7 mouse cellular contexts compared by ENCODE assay signal in genomic region chr17:29489971-29490712, GRCm38 (mm10). TPM values are rescaled to one million over a fixed set of nuclear protein-coding genes. Genes with fewer than 3 reads are reported as not detected.
DNase-seq lines count a peak whose midpoint lies in the region; ATAC-seq lines count a peak whose summit lies in the region.

No protein-coding gene starts in this region.

- H3K36me3 ChIP-seq in embryonic facial prominence, embryonic 11.5 days (replicated peaks; ENCODE audit: control insufficient read depth, insufficient read depth, low read depth, low read length): no peaks in the 10 kb centered on the region; the same call in 1 of the 2 replicates
- peaks cover 10% of the 10 kb centered on the region for H3K36me3 ChIP-seq in limb, embryonic 11.5 days (ENCODE audit: control insufficient read depth, insufficient read depth, low read length)
- peaks cover 11% of the 10 kb centered on the region for H3K36me3 ChIP-seq in midbrain, embryonic 14.5 days (ENCODE audit: control insufficient read depth, insufficient read depth, low read length)

- no peaks in the 10 kb centered on the region for H3K27me3 ChIP-seq in embryonic facial prominence, embryonic 11.5 days (ENCODE audit: control insufficient read depth, insufficient read depth, low read length)
- no peaks in the 10 kb centered on the region for H3K27me3 ChIP-seq in limb, embryonic 11.5 days (ENCODE audit: control insufficient read depth, insufficient read depth, low read length)
- H3K27me3 ChIP-seq in midbrain, embryonic 14.5 days (ENCODE audit: control insufficient read depth, insufficient read depth, low read length): no peaks in the 10 kb centered on the region

- WGBS in embryonic facial prominence, embryonic 11.5 days: under 1% methylated on average over 63 of the region's 68 CpGs
- WGBS in limb, embryonic 11.5 days: under 1% methylated on average over 51 of the region's 68 CpGs
- WGBS in midbrain, embryonic 14.5 days: under 1% methylated on average over 55 of the region's 68 CpGs

- DNase-seq in adrenal gland, postnatal 14 days: peak; percentile 100
- peak; percentile 100 for DNase-seq in embryonic facial prominence, embryonic 11.5 days (ENCODE audit: low spot score)
- DNase-seq in heart, adult 11 months: peak; percentile 100
- DNase-seq in kidney, adult 18-20 months: peak; percentile 97
- DNase-seq in limb, embryonic 11.5 days (ENCODE audit: low spot score): peak; percentile 100
- peak; percentile 100 for DNase-seq in midbrain, embryonic 14.5 days
- DNase-seq in spleen, adult 18-20 months: peak; percentile 97 to 98

- H3K27ac ChIP-seq in embryonic facial prominence, embryonic 11.5 days (replicated peaks; ENCODE audit: low read depth, low read length): peak overlapping the region; percentile 86
- peak overlapping the region; percentile 88 for H3K27ac ChIP-seq in limb, embryonic 11.5 days (replicated peaks; ENCODE audit: low read depth, low read length)
- H3K27ac ChIP-seq in midbrain, embryonic 14.5 days (replicated peaks; ENCODE audit: low read depth, low read length): peak overlapping the region; percentile 95

- peak overlapping the region; percentile 84 for H3K9ac ChIP-seq in embryonic facial prominence, embryonic 11.5 days (replicated peaks; ENCODE audit: low read length)
- peak overlapping the region; percentile 85 for H3K9ac ChIP-seq in limb, embryonic 11.5 days (ENCODE audit: low read length)
- peak overlapping the region; percentile 79 for H3K9ac ChIP-seq in midbrain, embryonic 14.5 days (replicated peaks; ENCODE audit: low read length)

- H3K4me2 ChIP-seq in embryonic facial prominence, embryonic 11.5 days (ENCODE audit: low read depth, low read length): peak overlapping the region; percentile 80
- peak overlapping the region; percentile 87 for H3K4me2 ChIP-seq in limb, embryonic 11.5 days (ENCODE audit: low read depth, severe bottlenecking)
- peak overlapping the region; percentile 95 for H3K4me2 ChIP-seq in midbrain, embryonic 14.5 days (ENCODE audit: low read length)

- ATAC-seq in embryonic facial prominence, embryonic 11.5 days (replicated peaks; ENCODE audit: insufficient number of reproducible peaks, low FRiP score, low TSS enrichment, low read depth): peak; percentile 83
- ATAC-seq in limb, embryonic 11.5 days (ENCODE audit: insufficient number of reproducible peaks, low FRiP score, low TSS enrichment, low read depth): peak; percentile 86
- ATAC-seq in midbrain, embryonic 14.5 days (ENCODE audit: low FRiP score, low TSS enrichment): peak; percentile 93

- peak overlapping the region; percentile 98 for H3K4me3 ChIP-seq in embryonic facial prominence, embryonic 11.5 days (ENCODE audit: low read depth, low read length)
- peak overlapping the region; percentile 92 for H3K4me3 ChIP-seq in limb, embryonic 11.5 days (ENCODE audit: low read depth, low read length)
- peak overlapping the region; percentile 79 for H3K4me3 ChIP-seq in midbrain, embryonic 14.5 days (replicated peaks; ENCODE audit: low read depth, low read length)

- H3K4me1 ChIP-seq in embryonic facial prominence, embryonic 11.5 days (ENCODE audit: control insufficient read depth, insufficient read depth, low read length): no peaks in the 10 kb centered on the region
- peaks cover 17% of the 10 kb centered on the region for H3K4me1 ChIP-seq in limb, embryonic 11.5 days (ENCODE audit: control insufficient read depth, insufficient read depth, low read length)
- peaks cover 19% of the 10 kb centered on the region for H3K4me1 ChIP-seq in midbrain, embryonic 14.5 days (ENCODE audit: control insufficient read depth, insufficient read depth, low read length)

- H3K9me3 ChIP-seq in embryonic facial prominence, embryonic 11.5 days (replicated peaks; ENCODE audit: control insufficient read depth, low read length): no peaks in the 10 kb centered on the region
- no peaks in the 10 kb centered on the region for H3K9me3 ChIP-seq in limb, embryonic 11.5 days (ENCODE audit: control insufficient read depth, low read length)
- H3K9me3 ChIP-seq in midbrain, embryonic 14.5 days (ENCODE audit: control insufficient read depth, low read length): no peaks in the 10 kb centered on the region

RNA-seq across cellular contexts. Expression of gene Pim1, which starts 0.4 kb away (rescaled TPM):
- total RNA-seq in adrenal gland, postnatal 14 days (2021): 104 and 129 TPM in 2 replicates
- 17.6 and 19.2 TPM in 2 replicates for polyA plus RNA-seq in embryonic facial prominence, embryonic 11.5 days (2014; fragmentation: Nextera tagmentation; extraction: Ambion mirVana)
- polyA plus RNA-seq in limb, embryonic 11.5 days (2014; fragmentation: Nextera tagmentation; extraction: Ambion mirVana): 19.1 and 21.5 TPM in 2 replicates
- polyA plus RNA-seq in midbrain, embryonic 14.5 days (2014; fragmentation: Nextera tagmentation; extraction: Ambion mirVana): 10.1 and 10.3 TPM in 2 replicates

RNA-seq across cellular contexts. Expression of gene Gm17657, which starts 59.3 kb away (rescaled TPM):
- not detected in 2 replicates for total RNA-seq in adrenal gland, postnatal 14 days (2021)
- not detected in 2 replicates for polyA plus RNA-seq in embryonic facial prominence, embryonic 11.5 days (2014; fragmentation: Nextera tagmentation; extraction: Ambion mirVana)
- not detected in 2 replicates for polyA plus RNA-seq in limb, embryonic 11.5 days (2014; fragmentation: Nextera tagmentation; extraction: Ambion mirVana)
- not detected in 2 replicates for polyA plus RNA-seq in midbrain, embryonic 14.5 days (2014; fragmentation: Nextera tagmentation; extraction: Ambion mirVana)

RNA-seq across cellular contexts. Expression of gene Tbc1d22b, which starts 59.4 kb away (rescaled TPM):
- total RNA-seq in adrenal gland, postnatal 14 days (2021): 23.7 and 24.6 TPM in 2 replicates
- polyA plus RNA-seq in embryonic facial prominence, embryonic 11.5 days (2014; fragmentation: Nextera tagmentation; extraction: Ambion mirVana): 16.7 and 17.5 TPM in 2 replicates
- 19.7 and 20.1 TPM in 2 replicates for polyA plus RNA-seq in limb, embryonic 11.5 days (2014; fragmentation: Nextera tagmentation; extraction: Ambion mirVana)
- 25.8 and 27.7 TPM in 2 replicates for polyA plus RNA-seq in midbrain, embryonic 14.5 days (2014; fragmentation: Nextera tagmentation; extraction: Ambion mirVana)

Comparison
In these comparisons a context has a peak if more than half of its experiments do, and no peak if none do; other contexts are left out.
1. Peak in every context shown above with its lines: DNase-seq, ATAC-seq, H3K4me3 ChIP-seq and H3K27ac ChIP-seq.